Mouse (Mus musculus) CH12.LX (cell line): ENCODE measurements at regions not wholly inside any gene's neighbourhood (a gene's known extent, or its start where the extent isn't known, plus 50 kb on each side); places are given as distances from the start of the nearest gene placed in this dataset.

Experiments used
- DNase-seq: peaks from one replicate; pipeline ENCODE4 v3.0.0-alpha.2; 2013; ENCODE audit errors: extremely low read depth
- H3K27ac ChIP-seq: 2 replicates; pipeline ENCODE4 v1.5.1; 2012; ENCODE audit warnings: low read depth, mild to moderate bottlenecking, control low read depth, moderate library complexity; ENCODE audit not compliant: insufficient read depth
- H3K27me3 ChIP-seq: replicated peaks from 2 replicates; pipeline ENCODE3; 2012; ENCODE audit warnings: inconsistent platforms
- H3K36me3 ChIP-seq, 2 experiments: replicated peaks in 1 of 2; 2 replicates each; pipeline versions ENCODE3 to v1.6.1; 2012; ENCODE audit warnings: inconsistent platforms in 1 of 2, low read length in 1 of 2, mild to moderate bottlenecking in 1 of 2, mixed read lengths in 1 of 2, moderate library complexity in 1 of 2; ENCODE audit not compliant: control insufficient read depth in 1 of 2, insufficient read depth in 1 of 2
- H3K4me1 ChIP-seq, 2 experiments: 2 replicates each; pipeline ENCODE4 v1.6.1; 2012; ENCODE audit warnings: inconsistent platforms in 1 of 2, moderate library complexity in 1 of 2; ENCODE audit not compliant: insufficient read depth in 2 of 2, control insufficient read depth in 1 of 2
- H3K4me2 ChIP-seq: 2 replicates; pipeline ENCODE4 v1.6.1; 2012; ENCODE audit warnings: low read depth, mild to moderate bottlenecking, control low read depth; ENCODE audit not compliant: poor library complexity, insufficient read depth, severe bottlenecking
- H3K4me3 ChIP-seq, 3 experiments: fragments of 150-350 bp in 1 of 3; sonication (generic) in 1 of 3; replicated peaks in 1 of 3; 2 replicates each; pipeline versions ENCODE3 to v1.5.1; 2011 to 2012; ENCODE audit warnings: low read depth in 2 of 3, low read length in 2 of 3, mild to moderate bottlenecking in 2 of 3, moderate library complexity in 2 of 3, control low read depth in 1 of 3, improper control_type of control experiment in 1 of 3, inconsistent platforms in 1 of 3, mixed read lengths in 1 of 3; ENCODE audit not compliant: poor library complexity in 1 of 3
- H3K79me2 ChIP-seq: replicated peaks from 2 replicates; pipeline ENCODE4 v1.6.1; 2012; ENCODE audit warnings: mild to moderate bottlenecking, moderate library complexity; ENCODE audit not compliant: control insufficient read depth, poor library complexity, insufficient read depth, severe bottlenecking; ENCODE audit errors: extremely low read depth
- H3K9ac ChIP-seq: 2 replicates; pipeline ENCODE4 v1.6.1; 2012; ENCODE audit warnings: low read depth, mild to moderate bottlenecking, control low read depth, moderate library complexity; ENCODE audit not compliant: insufficient read depth
- H3K9me3 ChIP-seq: replicated peaks from 2 replicates; pipeline ENCODE3; 2012; ENCODE audit warnings: low read length, inconsistent platforms, mixed read lengths
- JUN ChIP-seq: IDR thresholded peaks from 2 replicates; pipeline ENCODE4 v1.6.1; 2011; ENCODE audit warnings: low read depth, mild to moderate bottlenecking, low read length, improper control_type of control experiment, moderate library complexity; ENCODE audit not compliant: insufficient read depth
- KAT2A ChIP-seq: IDR thresholded peaks from 2 replicates; pipeline ENCODE4 v1.6.1; 2012; ENCODE audit warnings: low read length, improper control_type of control experiment, inconsistent platforms; ENCODE audit not compliant: insufficient replicate concordance
- MAZ ChIP-seq: IDR thresholded peaks from 2 replicates; pipeline ENCODE4 v1.6.1; 2012; ENCODE audit warnings: low read depth, mild to moderate bottlenecking, inconsistent platforms, low read length, improper control_type of control experiment, moderate library complexity
- MYC ChIP-seq: IDR thresholded peaks from 2 replicates; pipeline ENCODE4 v1.6.1; 2011; ENCODE audit warnings: low read depth, mild to moderate bottlenecking, improper control_type of control experiment, low read length
- PAX5 ChIP-seq: IDR thresholded peaks from 2 replicates; pipeline ENCODE4 v1.6.1; 2012; ENCODE audit warnings: low read length, inconsistent platforms, mixed read lengths
- RAD21 ChIP-seq: IDR thresholded peaks from 2 replicates; pipeline ENCODE4 v1.6.1; 2011; ENCODE audit warnings: low read depth, mild to moderate bottlenecking, low read length, improper control_type of control experiment, moderate library complexity
- RCOR1 ChIP-seq: conservative IDR thresholded peaks from 2 replicates; pipeline ENCODE4 v1.6.1; 2012; ENCODE audit warnings: low read depth, mild to moderate bottlenecking, inconsistent platforms, low read length, improper control_type of control experiment
- SIN3A ChIP-seq: IDR thresholded peaks from 2 replicates; pipeline ENCODE4 v1.6.1; 2012; ENCODE audit warnings: low read length, improper control_type of control experiment, inconsistent platforms
- TBP ChIP-seq: conservative IDR thresholded peaks from 2 replicates; pipeline ENCODE4 v1.6.1; 2011; ENCODE audit warnings: low read depth, low read length, improper control_type of control experiment
- TCF12 ChIP-seq: IDR thresholded peaks from 2 replicates; pipeline ENCODE4 v1.6.1; 2014; ENCODE audit warnings: low read depth, mild to moderate bottlenecking, inconsistent platforms, low read length, improper control_type of control experiment
- UBTF ChIP-seq: IDR thresholded peaks from 2 replicates; pipeline ENCODE4 v1.6.1; 2012; ENCODE audit warnings: low read depth, mild to moderate bottlenecking, inconsistent platforms, low read length, improper control_type of control experiment, moderate library complexity
- ZC3H11A ChIP-seq: IDR thresholded peaks from 2 replicates; pipeline ENCODE4 v1.6.1; 2012; ENCODE audit warnings: low read depth, mild to moderate bottlenecking, inconsistent platforms, low read length, improper control_type of control experiment
- ZMIZ1 ChIP-seq: IDR thresholded peaks from 2 replicates; pipeline ENCODE4 v1.6.1; 2012; ENCODE audit warnings: low read depth, mild to moderate bottlenecking, inconsistent platforms, low read length, improper control_type of control experiment
- dilution Hi-C: fragments of 300-500 bp; cut with MboI; formaldehyde crosslinking; loops from 2 replicates; pipeline ENCODE4 v1.14.3; 2020; ENCODE audit warnings: low sequenced_read_pairs; ENCODE audit not compliant: extremely low pct_unique_long_range_greater_than_20kb, extremely low pct_ligation_motif_present
- in situ Hi-C: fragments of 300-500 bp; cut with MboI; formaldehyde crosslinking; loops from 3 replicates; pipeline ENCODE4 v1.14.3; 2019; ENCODE audit warnings: low sequenced_read_pairs, low pct_ligation_motif_present, low pct_unique_long_range_greater_than_20kb, mixed read lengths

GRCm38 (mm10) chr10:115681115-115681514 is 93.5 kb upstream of the Lgr5 start:
- H3K4me2 ChIP-seq = no peak overlapping the region
- H3K9ac ChIP-seq = no peak overlapping the region
- H3K79me2 ChIP-seq = no peaks in the 10 kb centered on the region
- no peaks in the 10 kb centered on the region for H3K4me1 ChIP-seq
- dilution Hi-C loops = no loop called here
- no peaks in the 10 kb centered on the region for H3K36me3 ChIP-seq
- no peak overlapping the region for H3K4me3 ChIP-seq
- in situ Hi-C loops = no loop called here
- no peaks in the 10 kb centered on the region for H3K27me3 ChIP-seq
- no peak overlapping the region for H3K27ac ChIP-seq
- H3K9me3 ChIP-seq = no peaks in the 10 kb centered on the region
- no peak for DNase-seq
- TF ChIP-seq TCF12 (no peak), KAT2A (no peak), JUN (no peak), MAZ (no peak), RAD21 (no peak), MYC (no peak), SIN3A (no peak)

- H3K79me2 ChIP-seq = no peaks in the 10 kb centered on the region
- H3K27ac ChIP-seq = no peak overlapping the region
- H3K4me2 ChIP-seq = no peak overlapping the region
- dilution Hi-C loops = no loop called here
- no peak for DNase-seq
- H3K27me3 ChIP-seq = no peaks in the 10 kb centered on the region
- no peaks in the 10 kb centered on the region for H3K36me3 ChIP-seq
- TF ChIP-seq ZMIZ1 (no peak), ZC3H11A (no peak), RCOR1 (no peak), KAT2A (no peak), UBTF (no peak), PAX5 (no peak), TBP (no peak)
- in situ Hi-C loops = no loop called here
- no peak overlapping the region for H3K4me3 ChIP-seq
- no peaks in the 10 kb centered on the region for H3K9me3 ChIP-seq
- H3K9ac ChIP-seq = no peak overlapping the region
- no peaks in the 10 kb centered on the region for H3K4me1 ChIP-seq
Observed at GRCm38 (mm10) chr10:115691939-115692338, 104.4 kb upstream of the Lgr5 start.
